Mouse (Mus musculus): ENCODE data around the gene Midn.

The Midn gene

DNA sequence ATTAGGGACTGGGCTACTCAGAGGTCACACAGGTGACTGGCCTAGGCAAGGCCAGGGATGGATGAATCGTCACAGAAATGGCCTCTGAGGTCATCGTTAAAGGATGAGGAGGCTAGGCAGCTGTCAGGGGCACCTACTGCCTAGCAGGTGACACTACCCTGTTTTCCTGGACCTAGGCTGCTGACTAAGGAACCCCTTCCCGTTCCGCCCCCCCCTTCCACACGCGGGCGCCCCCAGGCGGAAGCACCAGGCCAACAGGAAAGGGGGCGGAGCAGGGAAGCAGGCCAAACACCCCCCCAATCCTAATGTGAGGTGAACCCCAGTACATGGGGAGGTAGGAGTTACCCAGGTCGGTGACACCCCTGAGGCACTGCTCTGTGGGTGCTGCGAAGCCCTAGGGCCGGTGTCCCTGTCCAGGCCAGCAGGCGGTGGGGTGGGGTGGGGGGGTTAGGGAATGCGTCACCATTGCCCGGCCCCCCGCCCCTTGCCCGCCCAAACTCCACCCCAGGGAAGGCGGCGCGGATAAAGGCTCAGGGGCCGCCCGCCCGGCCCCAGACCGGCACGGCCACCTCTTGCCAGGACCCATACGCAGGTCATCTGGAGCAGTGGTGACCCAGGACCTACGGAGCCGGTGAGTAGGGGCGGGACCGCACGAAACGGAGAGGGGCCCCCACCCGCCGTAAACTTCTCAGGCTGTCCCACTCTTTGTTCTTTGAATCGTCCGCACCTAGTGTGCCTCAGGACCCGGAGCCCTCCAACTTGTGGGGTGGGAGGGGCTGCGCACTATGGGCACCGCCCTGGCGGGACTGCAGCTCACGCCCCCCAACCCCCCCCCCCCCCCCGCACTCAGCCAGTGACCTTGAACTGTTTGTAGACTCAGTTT, at the start of gene Midn:
TSS of gene Midn (plus strand) at position 554 of the 883 bp plus-strand sequence.
- peak; percentile 84 for DNase-seq (ENCODE audit: low read depth)

DNA sequence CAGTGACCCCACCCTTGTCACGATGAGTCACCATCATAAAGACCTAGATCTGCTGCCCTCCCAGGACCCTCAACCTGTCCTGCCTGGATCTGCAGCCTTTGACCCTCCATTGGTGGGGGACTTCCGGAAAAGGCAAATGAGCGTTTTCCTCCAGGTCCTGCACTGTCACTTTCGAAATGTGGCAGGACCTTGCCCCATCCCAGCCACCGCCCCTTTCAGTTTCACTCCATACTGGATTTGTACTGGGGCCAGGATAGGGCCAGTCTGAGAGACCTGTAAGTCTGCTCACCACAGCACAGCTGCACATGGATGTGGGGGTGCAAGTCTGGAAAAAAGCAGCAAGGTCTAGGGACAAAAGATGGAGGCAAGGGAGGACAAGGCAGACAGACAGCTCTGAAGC, 49.4 kb upstream of the Midn start:
- DNase-seq (ENCODE audit: low read depth): no peak

DNA sequence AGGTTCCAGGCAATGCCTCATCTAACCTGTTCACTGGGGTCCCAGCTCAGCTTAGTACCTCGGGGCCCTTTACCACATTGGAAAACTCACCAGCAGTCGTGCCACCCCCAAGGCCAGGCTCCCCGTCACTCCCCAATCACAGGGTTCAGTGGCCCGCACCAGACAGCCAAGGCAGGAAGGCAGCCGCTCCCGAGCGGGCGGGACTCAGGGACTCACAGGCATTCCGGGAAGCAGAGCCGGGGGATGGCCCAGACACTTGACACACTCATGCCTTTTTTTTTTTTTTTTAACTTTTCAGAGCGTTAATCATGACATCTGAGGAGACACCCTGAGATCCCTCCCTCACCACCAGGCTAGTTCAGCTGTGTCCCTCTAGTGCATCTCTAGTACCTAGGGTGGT, 47.1 kb upstream of the Midn start:
- no peak for DNase-seq (ENCODE audit: low read depth)

DNA sequence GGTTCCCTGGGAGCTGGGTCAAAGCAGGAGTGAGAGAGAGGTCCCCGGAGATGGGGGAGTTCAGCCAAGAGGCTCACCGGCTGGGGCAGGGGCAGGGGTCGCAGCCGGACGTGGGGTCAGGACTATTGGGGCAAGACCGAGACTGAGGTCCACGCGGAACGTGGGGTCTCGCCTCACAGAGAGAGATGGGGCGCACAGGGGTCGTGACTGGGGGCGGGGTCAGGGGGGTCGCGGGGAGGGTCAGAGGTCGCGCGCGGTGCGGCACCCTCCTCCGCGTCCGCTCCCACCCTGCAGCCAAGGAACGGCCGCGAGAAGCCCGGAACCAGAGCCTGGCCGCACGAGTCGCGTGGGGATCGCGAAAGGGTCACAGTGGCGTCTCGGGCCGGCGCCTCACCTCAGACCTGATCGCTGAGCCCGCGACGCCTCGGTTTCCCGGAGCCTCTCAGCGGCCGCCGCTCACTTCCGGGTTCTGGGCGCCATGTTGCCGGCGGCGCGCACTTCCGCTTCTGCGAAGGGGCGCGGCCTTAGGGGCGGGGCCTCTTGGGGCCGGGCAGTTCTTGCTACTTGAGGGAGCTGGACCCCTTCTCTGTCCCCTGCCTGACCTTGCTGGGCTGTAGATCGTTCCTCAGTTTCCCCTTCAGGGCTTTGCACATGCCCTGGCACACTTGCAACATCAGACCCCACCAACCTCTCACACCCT, 45.7 kb upstream of the Midn start:
- peak; percentile 94 for DNase-seq (ENCODE audit: low read depth)

DNA sequence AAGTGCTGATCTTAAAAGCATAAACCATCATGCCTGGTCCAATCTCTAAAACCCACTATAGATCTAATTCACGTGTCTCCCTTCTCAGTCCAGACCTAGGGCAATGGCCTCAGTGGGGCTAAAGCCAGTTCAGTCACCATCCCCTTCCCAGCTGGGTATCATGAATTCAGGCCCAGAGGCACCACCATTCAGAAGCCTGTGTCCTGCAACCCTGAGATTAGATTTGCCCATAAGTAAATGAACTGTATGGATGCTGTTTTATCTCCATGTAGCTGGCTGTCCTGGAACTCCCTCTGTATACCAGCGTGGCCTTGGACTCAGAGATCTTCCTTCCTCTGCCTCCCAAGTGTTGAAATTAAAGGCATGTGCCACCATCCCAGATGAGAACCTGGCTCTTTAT, 45.0 kb upstream of the Midn start:
- no peak for DNase-seq (ENCODE audit: low read depth)

DNA sequence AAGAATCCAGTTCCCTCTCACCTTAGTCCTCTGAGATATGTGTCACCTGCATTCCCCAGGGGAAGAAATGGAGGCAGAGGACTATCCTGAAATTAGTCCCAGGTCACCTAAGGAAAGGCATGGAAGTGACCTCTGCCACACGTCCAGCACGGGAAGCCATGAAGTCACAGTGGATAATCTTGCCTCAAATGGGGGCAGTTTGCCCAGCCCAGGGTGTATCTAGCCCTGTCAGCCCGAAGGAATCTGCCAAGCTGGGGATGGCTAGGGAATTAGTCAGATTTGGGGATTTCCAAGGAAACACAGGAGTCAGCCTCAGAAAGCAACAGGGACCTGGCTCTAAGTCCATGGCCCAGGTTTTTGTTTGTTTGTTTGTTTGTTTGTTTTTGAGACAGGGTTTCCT, 43.9 kb upstream of the Midn start:
- DNase-seq (ENCODE audit: low read depth): no peak

DNA sequence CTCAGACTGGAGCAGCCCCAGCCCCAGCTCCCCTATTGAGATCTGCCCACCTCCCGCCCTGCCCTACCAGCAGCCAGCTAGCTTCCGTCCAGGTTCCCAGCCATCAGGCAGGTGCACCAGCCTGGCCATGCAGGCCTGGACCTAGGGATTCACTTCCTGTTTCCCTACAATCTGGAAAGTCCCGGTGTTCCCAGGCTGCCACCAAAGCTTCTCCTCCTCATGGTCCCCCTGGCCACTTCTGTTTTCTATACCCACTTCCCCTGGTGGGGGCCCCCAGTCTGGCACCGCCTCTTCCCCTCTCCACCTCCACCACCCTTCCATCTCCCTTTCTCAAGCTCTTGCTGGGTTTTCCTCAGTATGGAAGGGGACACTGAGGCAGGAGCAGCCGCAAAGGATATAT, 42.6 kb upstream of the Midn start, which contains the start of gene Sbno2:
TSS of gene Sbno2 (minus strand) at position 112 of the 400 bp plus-strand sequence.
- no peak for DNase-seq (ENCODE audit: low read depth)

DNA sequence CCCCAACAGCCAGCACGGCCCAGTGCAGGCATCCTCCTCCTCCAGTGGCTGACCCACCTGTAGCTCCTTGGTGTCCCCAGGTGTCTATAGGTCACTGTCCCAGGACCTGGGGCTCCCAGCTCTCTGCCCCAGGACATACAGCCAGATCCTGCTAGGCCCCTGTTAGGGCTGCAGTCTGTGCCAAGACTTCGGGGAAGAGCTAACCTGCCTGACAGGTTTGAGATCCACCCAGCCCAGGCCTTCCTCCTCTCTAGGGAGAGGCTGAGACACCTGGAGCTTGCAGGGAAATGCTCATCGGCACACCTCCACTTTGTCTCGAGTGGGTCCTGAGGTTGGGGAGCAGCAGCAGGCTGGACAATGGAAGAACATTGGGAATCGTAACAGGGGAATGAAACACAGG, 42.1 kb upstream of the Midn start:
- no peak for DNase-seq (ENCODE audit: low read depth)

DNA sequence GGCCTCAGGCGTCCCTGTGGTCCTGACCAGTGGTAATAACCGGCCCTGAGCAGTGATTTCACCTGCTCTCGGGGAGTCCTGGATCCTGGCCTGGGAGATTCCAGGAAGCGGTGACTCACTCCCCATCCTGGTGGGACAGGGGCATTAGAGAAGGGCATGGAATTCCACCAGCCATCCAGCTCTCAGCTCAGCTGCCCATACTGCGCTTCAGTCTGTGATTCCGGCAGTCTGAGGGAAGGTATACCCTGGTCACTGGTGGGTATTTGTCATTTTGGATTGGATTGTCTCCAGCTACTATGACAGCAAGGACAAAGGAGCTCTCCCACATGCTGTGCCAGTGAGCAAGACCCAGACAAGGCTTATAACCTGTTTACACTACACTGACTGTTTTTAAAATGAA, 40.4 kb upstream of the Midn start:
- no peak for DNase-seq (ENCODE audit: low read depth)

DNA sequence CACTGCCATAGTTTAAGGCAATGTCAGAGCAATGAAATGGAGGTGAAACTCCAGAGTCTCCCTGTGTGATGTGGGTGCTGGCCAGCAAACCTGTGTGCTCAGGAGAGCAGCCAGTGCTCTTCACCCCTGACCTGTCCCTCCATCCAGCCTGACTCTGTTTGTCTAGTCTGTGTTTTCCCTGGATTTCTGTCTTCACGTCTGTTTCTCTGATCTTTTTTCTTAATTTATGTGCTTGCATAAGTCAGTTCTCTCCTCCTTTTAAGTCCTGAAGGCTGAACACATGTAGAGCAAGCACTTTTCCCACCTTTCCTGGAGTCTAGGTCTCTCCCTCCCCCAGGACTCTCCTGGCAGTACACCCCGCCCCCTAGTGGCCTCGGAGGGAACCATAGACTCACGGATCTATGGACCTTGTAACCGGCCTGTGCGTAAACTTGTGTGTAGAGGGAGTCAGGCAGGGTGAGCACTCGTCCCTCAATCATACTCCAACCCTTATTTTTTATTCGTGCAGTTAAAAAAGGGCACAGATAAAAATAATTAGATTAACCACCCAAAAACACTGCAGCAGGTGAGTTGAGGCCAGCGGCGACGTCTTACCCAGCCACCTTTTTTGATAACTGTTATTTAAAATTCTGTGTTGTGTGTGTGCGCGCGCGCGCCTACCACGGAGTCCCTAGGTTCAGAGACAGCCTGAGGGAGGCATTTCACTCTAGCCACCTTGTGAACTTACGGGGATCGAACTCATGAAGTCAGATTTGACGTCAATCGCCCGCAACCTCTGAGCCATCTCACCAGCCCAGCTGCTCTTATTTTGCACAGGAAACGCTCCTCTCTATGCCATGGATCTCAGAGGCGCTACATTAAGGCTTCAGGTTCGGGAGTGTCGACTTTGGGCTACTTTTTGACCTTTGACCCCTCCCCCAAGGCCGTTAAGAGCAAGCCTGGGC, 33.5 kb upstream of the Midn start:
- DNase-seq (ENCODE audit: low read depth): peak; percentile 94

DNA sequence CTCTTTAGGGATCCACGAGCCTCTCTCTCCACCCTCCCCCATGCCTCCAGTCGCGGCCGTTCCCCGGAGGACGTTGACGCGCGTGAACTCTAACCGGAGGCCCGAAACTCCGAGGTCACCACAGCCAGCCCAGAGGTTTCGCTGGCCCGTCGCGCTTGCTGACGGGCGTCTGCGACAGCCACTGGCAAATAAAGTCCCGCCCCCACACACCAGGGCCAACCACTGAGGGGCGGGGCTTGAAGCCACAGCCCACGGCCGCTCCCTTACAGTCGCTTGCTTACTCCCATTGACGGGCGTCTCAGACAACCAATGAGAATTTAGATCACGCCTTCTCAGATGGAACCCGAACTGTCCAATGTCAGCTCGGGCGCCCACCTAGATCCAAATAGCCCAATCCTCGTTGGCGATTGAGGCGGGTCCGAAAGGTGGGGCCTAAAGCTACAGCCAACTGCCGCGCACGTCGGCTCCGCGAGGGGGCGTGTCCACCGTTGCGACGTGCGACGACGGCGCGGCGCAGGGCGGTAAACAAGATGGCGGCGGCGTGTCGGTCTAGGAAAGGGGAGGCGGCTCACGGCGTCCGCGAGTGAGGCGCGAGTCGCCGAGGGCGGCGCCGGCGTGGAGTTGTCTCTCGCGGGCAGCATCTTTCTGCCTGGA, 32.7 kb upstream of the Midn start, which contains the start of gene Stk11:
TSS of gene Stk11 (plus strand) at position 514 of the 654 bp plus-strand sequence.
- peak; percentile 100 for DNase-seq (ENCODE audit: low read depth)

DNA sequence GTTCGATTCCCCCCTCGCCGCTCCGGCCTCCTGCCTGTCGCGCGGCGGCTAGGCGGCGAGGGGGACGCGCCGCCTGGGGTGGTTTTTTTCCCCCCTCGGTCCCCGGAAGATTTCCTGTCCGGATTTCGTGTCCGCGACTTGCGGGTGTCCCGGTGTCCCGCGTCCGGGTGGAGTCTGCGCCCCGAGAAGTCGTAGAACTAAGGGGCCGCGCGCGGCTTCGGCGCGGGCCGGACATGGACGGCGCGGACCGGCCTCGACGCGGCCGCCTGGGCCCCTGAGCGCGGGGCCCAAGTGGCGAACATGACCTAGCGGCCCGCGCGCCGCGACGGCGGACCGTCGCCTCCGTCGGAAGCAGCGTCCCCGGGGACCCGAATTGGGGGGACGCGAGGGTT, 32.1 kb upstream of the Midn start:
- no peak for DNase-seq (ENCODE audit: low read depth)

DNA sequence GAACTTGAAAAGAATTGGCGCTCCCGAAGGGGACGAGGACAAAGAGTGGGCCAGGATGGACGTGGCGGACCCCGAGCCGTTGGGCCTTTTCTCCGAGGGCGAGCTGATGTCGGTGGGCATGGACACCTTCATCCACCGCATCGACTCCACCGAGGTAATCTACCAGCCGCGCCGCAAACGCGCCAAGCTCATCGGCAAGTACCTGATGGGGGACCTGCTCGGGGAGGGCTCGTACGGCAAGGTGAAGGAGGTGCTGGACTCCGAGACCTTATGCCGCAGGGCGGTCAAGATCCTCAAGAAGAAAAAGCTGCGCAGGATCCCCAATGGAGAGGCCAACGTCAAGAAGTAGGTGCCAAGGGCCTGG, 31.5 kb upstream of the Midn start:
- DNase-seq (ENCODE audit: low read depth): no peak

DNA sequence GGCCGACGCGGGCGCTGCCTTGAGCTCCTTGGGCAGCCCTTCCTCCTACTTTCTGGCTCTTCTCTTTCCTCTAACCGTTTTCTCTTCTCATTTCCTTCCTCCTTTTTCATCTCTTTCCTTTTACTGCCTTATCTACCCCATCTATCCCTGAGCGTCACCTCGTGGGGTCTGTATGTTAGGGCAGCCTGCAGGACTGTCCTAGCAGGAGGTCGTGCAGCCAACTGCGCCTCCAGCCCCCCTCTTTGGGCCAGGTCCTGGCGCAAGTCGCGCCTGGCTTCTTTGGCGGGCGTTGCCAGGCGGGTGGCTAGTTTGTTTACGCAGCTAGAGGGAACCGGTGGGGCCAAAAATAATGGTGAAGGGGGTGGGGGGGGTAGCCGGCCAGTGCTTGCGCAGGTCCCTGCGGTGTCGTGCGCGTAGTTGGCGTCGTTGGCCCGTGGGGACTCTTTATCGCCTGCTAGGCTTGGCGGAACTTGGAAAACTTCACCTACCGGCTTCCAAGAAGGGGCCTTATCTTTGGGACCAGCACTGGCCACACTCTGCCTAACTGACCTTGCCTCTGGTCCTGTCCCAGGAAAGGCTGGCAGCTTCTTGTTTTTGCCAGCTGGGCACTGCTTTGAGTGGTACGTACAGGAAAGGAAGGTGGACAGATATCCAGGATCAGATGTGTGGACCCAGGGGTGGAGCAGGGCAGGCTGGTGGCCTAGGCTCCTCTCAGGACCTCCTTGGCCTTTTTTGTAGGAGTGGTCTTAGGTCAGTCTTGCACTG, 31.0 kb upstream of the Midn start:
- peak; percentile 66 for DNase-seq (ENCODE audit: low read depth)

DNA sequence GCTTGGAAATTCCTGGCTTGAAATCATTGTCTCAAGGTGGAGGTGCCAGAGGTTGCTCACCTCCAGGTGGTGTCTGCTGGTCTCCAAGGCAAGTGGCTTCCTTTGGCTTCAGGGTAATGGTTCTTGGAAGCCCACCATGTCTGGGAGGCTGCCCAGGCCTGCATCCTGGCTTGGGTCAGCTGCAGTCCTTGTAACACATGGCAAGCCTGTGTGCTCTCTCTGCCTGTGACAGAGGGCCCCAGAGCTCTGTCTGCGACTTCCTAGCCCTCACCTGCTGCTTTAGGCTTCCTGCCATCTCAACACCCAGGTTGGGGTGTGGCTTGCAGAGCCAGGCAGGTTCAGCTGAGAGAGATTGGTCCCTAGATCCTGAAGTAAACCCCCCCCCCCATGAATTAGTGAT, 30.3 kb upstream of the Midn start:
- peak; percentile 41 for DNase-seq (ENCODE audit: low read depth)

DNA sequence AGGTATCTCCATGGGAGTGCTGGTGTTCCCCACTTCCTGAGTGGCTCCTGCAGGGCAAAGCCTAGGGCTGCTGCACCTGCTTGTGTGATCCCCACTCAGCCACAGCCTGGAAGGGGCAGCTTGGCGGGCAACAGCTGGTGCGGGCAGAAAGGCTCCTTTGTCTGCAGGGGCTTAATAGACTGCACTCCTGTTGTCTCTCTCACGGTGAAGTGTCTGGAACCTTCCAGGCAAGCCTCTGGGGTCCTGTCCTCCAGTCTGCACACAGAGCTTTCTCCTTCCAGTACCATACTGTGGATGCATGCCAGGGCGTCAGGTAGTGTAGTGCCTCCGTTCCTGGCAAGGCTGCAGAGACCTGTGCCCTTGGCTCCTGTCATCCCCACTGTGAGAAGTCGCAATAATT, 29.5 kb upstream of the Midn start:
- no peak for DNase-seq (ENCODE audit: low read depth)

DNA sequence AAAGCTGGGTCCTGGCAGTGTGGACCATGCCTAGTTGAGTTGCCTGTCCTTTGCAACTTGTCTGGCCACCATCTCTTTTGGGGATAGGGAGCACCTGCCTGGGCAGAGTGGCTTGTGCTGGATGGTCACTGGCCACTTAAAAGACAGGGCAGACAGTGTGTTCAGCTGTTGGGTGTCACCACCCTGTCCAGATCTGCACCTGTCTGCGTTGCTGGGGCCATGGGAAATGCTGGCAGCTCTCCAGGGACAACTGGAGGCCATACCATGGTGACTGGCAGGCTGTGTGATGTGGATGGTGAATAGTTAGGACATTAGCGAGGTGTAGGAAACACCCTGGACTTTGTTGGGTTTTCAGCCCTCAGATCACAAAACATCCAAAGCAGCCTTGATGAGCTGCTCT, 27.9 kb upstream of the Midn start:
- DNase-seq (ENCODE audit: low read depth): no peak

DNA sequence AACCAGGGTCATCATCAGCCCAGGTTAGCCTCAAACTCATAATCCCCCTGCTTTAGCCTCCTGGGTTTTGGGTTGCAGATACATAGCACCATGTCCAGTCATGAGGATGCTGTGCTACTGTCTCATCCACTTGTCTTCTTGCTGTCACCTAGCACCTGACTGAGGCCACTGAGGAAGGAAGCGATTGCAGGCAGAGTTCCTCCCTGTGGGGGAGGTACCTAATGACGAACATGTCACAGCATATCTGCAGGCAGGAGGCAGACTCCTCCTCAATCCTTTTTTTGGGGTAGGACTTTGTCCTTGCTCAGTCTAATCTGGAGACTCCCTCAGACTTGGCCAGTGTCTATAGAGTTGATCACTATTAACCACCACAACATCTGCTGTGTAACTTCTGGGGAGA, 26.4 kb upstream of the Midn start:
- DNase-seq (ENCODE audit: low read depth): peak; percentile 39

DNA sequence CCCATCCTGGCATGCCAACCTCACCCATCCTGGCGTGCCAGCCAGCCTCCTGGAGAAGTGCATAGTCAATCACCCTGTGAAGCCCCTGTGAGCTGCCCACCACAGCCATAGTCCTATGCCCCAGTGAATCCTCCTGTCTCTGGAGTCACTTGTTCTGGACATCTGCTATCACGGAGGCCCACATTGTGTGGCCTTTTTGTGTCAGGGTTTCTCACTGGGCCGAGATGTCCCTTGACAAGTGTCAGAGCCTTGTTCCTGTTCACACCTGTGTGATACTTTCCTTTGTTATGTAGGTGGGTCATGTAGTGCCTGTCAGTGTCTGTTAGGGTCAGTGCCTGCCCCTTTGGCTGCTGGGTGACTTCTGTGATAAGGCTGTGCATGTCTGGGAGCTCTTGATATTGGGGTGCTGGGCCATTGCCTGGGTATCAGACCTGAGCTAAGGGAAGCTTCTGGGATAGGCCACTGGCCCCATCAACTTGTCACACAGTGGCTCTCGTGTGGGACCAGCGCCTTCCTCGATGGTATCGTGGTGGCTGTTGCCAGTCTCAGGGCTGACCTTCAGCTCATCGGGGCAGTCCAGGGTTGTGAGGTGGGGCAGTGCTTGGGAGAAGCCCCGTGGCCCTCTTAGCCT, 24.0 kb upstream of the Midn start:
- DNase-seq (ENCODE audit: low read depth): no peak

DNA sequence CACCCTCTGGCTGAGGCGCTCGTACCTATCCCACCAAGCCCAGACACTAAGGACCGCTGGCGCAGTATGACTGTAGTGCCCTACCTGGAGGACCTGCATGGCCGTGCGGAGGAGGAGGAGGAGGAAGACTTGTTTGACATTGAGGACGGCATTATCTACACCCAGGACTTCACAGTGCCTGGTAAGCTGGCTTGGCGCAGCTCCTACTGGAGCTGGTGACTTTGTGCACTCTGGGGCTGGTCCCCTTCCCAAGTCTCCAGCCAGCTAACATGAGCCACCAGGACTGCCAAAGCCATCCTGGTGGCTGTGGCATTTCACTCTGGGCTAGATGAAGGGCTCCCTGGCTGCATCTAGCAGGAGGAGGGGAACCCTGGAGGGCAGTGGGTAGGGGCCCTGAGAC, 20.2 kb upstream of the Midn start:
- no peak for DNase-seq (ENCODE audit: low read depth)

DNA sequence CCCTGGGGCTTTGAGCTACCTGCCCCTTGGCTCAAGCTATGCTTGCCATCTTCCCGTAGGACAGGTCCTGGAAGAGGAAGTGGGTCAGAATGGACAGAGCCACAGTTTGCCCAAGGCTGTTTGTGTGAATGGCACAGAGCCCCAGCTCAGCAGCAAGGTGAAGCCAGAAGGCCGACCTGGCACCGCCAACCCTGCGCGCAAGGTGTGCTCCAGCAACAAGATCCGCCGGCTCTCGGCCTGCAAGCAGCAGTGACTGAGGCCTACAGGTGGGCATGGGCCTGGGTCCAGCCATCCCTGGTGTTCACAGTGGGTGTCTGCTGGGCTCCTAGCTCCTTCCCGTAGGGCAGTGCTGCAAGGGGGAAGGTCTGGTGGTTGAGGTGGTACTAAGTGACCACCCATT, 18.2 kb upstream of the Midn start:
- no peak for DNase-seq (ENCODE audit: low read depth)
